Mouse (Mus musculus) lung, embryonic 16.5 days (tissue): ENCODE measurements around the gene Plekha6. TPM values are rescaled to one million over a fixed set of nuclear protein-coding genes. Genes with fewer than 3 reads are reported as not detected.

Experiments
- ATAC-seq: fragments of 200-750 bp; cut with Nextera tagmentation; 2 replicates; pipeline ENCODE4 v1.8.0; 2017; ENCODE audit warnings: low read depth, mild to moderate bottlenecking, moderate library complexity
- H3K27ac ChIP-seq: fragments of 300-500 bp; sonication (generic); 2 replicates; pipeline ENCODE4 v1.5.1; 2014; ENCODE audit warnings: mild to moderate bottlenecking, control low read depth, low read length
- H3K27me3 ChIP-seq: fragments of 300-500 bp; sonication (generic); 2 replicates; pipeline ENCODE4 v1.6.1; 2014; ENCODE audit warnings: low read depth, low read length, mixed read lengths; ENCODE audit not compliant: control insufficient read depth, insufficient read depth
- H3K36me3 ChIP-seq: fragments of 300-500 bp; sonication (generic); 2 replicates; pipeline ENCODE4 v1.6.1; 2014; ENCODE audit warnings: low read length; ENCODE audit not compliant: control insufficient read depth, insufficient read depth
- H3K4me1 ChIP-seq: fragments of 300-500 bp; sonication (generic); replicated peaks from 2 replicates; pipeline ENCODE4 v1.6.1; 2014; ENCODE audit warnings: low read length, mixed read lengths; ENCODE audit not compliant: control insufficient read depth, insufficient read depth
- H3K4me2 ChIP-seq: fragments of 300-500 bp; sonication (generic); 2 replicates; pipeline ENCODE4 v1.6.1; 2014; ENCODE audit warnings: low read depth, low read length, control low read depth
- H3K4me3 ChIP-seq: fragments of 300-500 bp; sonication (generic); 2 replicates; pipeline ENCODE4 v1.5.1; 2014; ENCODE audit warnings: mild to moderate bottlenecking, low read length, control low read depth
- H3K9ac ChIP-seq: fragments of 300-500 bp; sonication (generic); 2 replicates; pipeline ENCODE4 v1.6.1; 2014; ENCODE audit warnings: low read length, control low read depth
- H3K9me3 ChIP-seq: fragments of 300-500 bp; sonication (generic); 2 replicates; pipeline ENCODE4 v1.6.1; 2016; ENCODE audit warnings: low read length; ENCODE audit not compliant: control insufficient read depth
- WGBS: fragments of 180-500 bp; shearing (Covaris S2); extraction: QIAGEN DNeasy Blood & Tissue Kit; methylation state at CpG from one replicate; pipeline ENCODE4 v1.1.7; 2014; 5-methylcytosine and 5-hydroxymethylcytosine counted together
- polyA plus RNA-seq: library from polyadenylated mRNA; unstranded; fragments of >200 nt; fragmentation: Nextera tagmentation; extraction: Ambion mirVana; gene quantifications from 2 replicates; pipeline ENCODE4 v1.2.1, GENCODE M21; 2015

The Plekha6 gene
- polyA plus RNA-seq, 1 experiment from 2014 or later = 8.3 TPM

GRCm38 (mm10) chr1:133187948-133188680, 24.1 kb downstream of the Plekha6 start:
- ATAC-seq = no peak
- Histone ChIP-seq H3K4me3 (no peak overlapping the region), H3K4me1 (0 out of 2 replicates have a peak, but pooled peaks cover under 1% of the 10 kb centered on the region), H3K4me2 (no peak overlapping the region), H3K36me3 (no peaks in the 10 kb centered on the region), H3K9ac (no peak overlapping the region), H3K27ac (no peak overlapping the region), H3K9me3 (0 out of 2 replicates have a peak, but pooled peaks cover 2% of the 10 kb centered on the region), H3K27me3 (no peaks in the 10 kb centered on the region)
- 35% methylated on average over 4 of the region's 4 CpGs for WGBS

DNA sequence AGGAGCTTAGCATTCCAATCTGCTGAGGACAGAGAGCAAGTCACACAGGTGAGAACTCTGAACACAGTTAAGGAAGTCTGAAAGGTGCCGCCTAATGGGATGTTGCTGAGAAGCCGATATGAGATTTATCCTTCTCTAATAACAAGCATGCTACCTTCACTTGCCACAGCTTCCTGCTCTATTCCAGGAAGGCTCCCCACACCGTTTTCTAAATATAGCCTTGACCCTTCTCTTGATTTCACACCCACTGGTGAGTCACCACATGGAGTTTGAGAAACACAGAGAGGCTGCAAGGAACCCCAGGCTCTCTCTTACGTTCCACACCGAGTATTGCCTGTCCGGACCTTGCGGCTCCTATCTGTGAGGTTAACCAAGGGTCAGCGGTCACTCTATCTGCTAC, 24.7 kb downstream of the Plekha6 start:
- ATAC-seq = no peak
- no peak overlapping the region for H3K27ac ChIP-seq
- no peaks in the 10 kb centered on the region for H3K4me1 ChIP-seq
- no peaks in the 10 kb centered on the region for H3K27me3 ChIP-seq
- no peak overlapping the region for H3K9ac ChIP-seq
- no peaks in the 10 kb centered on the region for H3K36me3 ChIP-seq
- H3K4me2 ChIP-seq = no peak overlapping the region
- H3K9me3 ChIP-seq = 0 out of 2 replicates have a peak, but pooled peaks cover 2% of the 10 kb centered on the region
- no peak overlapping the region for H3K4me3 ChIP-seq
- 70% methylated on average over 8 of the region's 8 CpGs for WGBS

- Histone ChIP-seq H3K4me3 (no peak overlapping the region), H3K4me2 (no peak overlapping the region), H3K27me3 (no peaks in the 10 kb centered on the region), H3K27ac (no peak overlapping the region), H3K9me3 (0 out of 2 replicates have a peak, but pooled peaks cover 2% of the 10 kb centered on the region), H3K36me3 (no peaks in the 10 kb centered on the region), H3K9ac (no peak overlapping the region), H3K4me1 (no peaks in the 10 kb centered on the region)
- ATAC-seq = no peak
These were observed 25.5 kb downstream of the Plekha6 start for GRCm38 (mm10) chr1:133189471-133189870.

DNA sequence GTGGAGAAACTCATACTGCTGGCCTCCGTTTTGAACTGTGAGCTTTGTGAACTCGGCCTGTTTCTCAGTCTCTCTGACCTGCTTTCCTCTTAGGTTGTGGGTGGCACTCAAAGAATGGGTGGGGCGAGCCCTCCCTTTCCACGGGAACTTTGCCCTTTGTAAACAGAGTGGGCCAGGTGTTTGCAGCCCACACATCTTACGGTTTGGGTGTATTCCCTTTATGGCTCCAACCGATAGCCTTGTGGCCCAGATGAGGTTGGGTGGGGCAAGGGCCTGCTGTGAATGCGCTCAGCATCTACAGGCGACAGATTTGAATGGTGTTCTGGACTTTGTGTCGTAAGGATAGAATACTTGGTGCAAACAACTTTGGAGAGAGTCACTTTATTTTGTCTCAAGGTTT, 26.5 kb downstream of the Plekha6 start:
- Histone ChIP-seq H3K27me3 (no peaks in the 10 kb centered on the region), H3K4me3 (no peak overlapping the region), H3K36me3 (no peaks in the 10 kb centered on the region), H3K4me2 (no peak overlapping the region), H3K4me1 (no peaks in the 10 kb centered on the region), H3K27ac (no peak overlapping the region), H3K9ac (no peak overlapping the region), H3K9me3 (0 out of 2 replicates have a peak, but pooled peaks cover 2% of the 10 kb centered on the region)
- no peak for ATAC-seq
- 60% methylated on average over 9 of the region's 9 CpGs for WGBS

DNA sequence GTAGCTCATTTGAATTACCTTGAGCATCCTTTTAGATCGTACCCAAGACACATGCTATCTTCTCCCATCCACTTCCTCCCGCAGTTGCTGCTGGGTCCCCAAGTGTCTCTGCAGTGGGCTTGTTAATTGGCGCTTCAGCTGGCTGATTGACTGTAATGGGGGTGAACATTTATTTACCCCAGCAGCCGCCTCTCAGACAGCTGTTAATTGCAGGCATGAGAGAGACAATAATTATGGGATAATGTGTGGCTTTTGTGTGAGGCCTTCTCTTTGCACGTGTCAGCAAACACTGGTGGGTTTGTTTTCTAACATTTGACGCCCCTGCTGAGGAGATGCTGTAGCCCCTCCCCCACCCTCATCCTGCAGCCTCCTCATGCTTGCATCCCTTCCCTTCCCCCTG, 32.2 kb downstream of the Plekha6 start:
- H3K36me3 ChIP-seq = no peaks in the 10 kb centered on the region
- H3K9me3 ChIP-seq = no peaks in the 10 kb centered on the region
- H3K4me2 ChIP-seq = no peak overlapping the region
- peaks cover 3% of the 10 kb centered on the region for H3K4me1 ChIP-seq
- no peaks in the 10 kb centered on the region for H3K27me3 ChIP-seq
- no peak overlapping the region for H3K4me3 ChIP-seq
- ATAC-seq = no peak
- no peak overlapping the region for H3K27ac ChIP-seq
- H3K9ac ChIP-seq = no peak overlapping the region
- WGBS = 44% methylated on average over 6 of the region's 6 CpGs

DNA sequence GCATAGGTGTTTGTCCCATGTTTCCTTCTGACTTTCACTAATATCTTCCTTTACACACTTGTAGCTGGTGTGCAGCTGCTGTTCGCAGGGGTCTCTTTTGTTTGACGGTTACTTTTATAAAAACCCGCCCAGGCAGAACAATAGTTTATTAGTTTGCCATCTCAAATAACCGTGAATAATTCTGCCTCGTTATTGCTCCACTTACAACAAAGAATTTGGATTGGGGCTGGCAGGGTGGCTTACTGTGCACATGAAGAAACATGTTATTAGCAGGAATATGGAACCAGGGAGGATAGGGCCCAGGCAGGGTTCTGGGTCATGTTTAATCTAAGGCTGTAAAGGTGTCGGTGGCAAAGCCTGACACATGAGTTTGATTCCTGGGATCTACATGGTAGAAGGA, 33.3 kb downstream of the Plekha6 start:
- 81% methylated on average over 6 of the region's 6 CpGs for WGBS
- no peaks in the 10 kb centered on the region for H3K36me3 ChIP-seq

GRCm38 (mm10) chr1:133199706-133200105, 35.7 kb downstream of the Plekha6 start:
- Histone ChIP-seq H3K27ac (no peak overlapping the region), H3K9ac (no peak overlapping the region), H3K36me3 (no peaks in the 10 kb centered on the region), H3K9me3 (no peaks in the 10 kb centered on the region), H3K4me2 (no peak overlapping the region), H3K4me3 (no peak overlapping the region), H3K27me3 (no peaks in the 10 kb centered on the region), H3K4me1 (peaks cover 13% of the 10 kb centered on the region)
- no peak for ATAC-seq
- 62% methylated on average over 7 of the region's 7 CpGs for WGBS

More for the DNA sequence above, 33.3 kb downstream of the Plekha6 start:
- Histone ChIP-seq H3K4me2 (no peak overlapping the region), H3K4me3 (no peak overlapping the region), H3K9ac (no peak overlapping the region), H3K27me3 (no peaks in the 10 kb centered on the region), H3K4me1 (peaks cover 9% of the 10 kb centered on the region), H3K27ac (no peak overlapping the region), H3K9me3 (no peaks in the 10 kb centered on the region)
- ATAC-seq = no peak

DNA sequence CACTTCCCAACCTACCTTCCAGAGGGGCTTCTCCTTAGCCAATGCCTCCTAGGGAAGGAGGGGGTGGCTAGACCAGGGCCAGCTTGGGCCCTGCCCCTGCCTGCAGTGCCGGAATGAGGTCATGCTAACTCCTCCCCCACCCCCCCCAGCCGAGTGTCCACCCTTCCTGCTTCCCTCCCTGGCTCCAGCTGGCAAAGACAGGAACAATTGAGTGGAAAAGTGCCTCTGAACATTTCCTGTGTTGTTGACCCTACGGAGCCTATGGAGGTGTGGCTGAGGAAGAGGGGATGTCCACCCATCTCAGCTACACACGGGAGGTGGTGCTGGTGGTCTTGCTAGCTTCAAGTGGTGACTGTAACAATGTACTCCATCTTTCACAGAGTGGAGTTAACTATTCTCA, 37.5 kb downstream of the Plekha6 start:
- H3K4me3 ChIP-seq = no peak overlapping the region
- peak; percentile 81 for ATAC-seq
- H3K36me3 ChIP-seq = no peaks in the 10 kb centered on the region
- H3K9me3 ChIP-seq = no peaks in the 10 kb centered on the region
- H3K9ac ChIP-seq = no peak overlapping the region
- H3K27me3 ChIP-seq = no peaks in the 10 kb centered on the region
- H3K4me2 ChIP-seq = no peak overlapping the region
- WGBS = 10% methylated on average over 4 of the region's 4 CpGs
- H3K27ac ChIP-seq = no peak overlapping the region
- H3K4me1 ChIP-seq = peaks cover 20% of the 10 kb centered on the region

- no peak for ATAC-seq
- no peaks in the 10 kb centered on the region for H3K9me3 ChIP-seq
These were observed 39.7 kb downstream of the Plekha6 start for GRCm38 (mm10) chr1:133203701-133204100.

More at GRCm38 (mm10) chr1:133203701-133204100, 39.7 kb downstream of the Plekha6 start:
- no peak overlapping the region for H3K9ac ChIP-seq
- no peaks in the 10 kb centered on the region for H3K27me3 ChIP-seq
- no peak overlapping the region for H3K27ac ChIP-seq
- no peaks in the 10 kb centered on the region for H3K36me3 ChIP-seq
- H3K4me1 ChIP-seq = peaks cover 20% of the 10 kb centered on the region
- H3K4me2 ChIP-seq = no peak overlapping the region
- no peak overlapping the region for H3K4me3 ChIP-seq
- WGBS = 32% methylated on average over 2 of the region's 2 CpGs
